Mouse (Mus musculus) thymus, postnatal 0 days (tissue): ENCODE results near the gene B630019K06Rik. TPM values are rescaled to one million over a fixed set of nuclear protein-coding genes. Genes with fewer than 3 reads are reported as not detected.
"Not testable (repeated sequence)": the region's sequence is repeated elsewhere in the genome, so short reads cannot be mapped to it uniquely, and the experiment has no call there.

ENCODE experiments used
- DNase-seq: peaks from one replicate; pipeline ENCODE4 v3.0.0-alpha.2; 2015; ENCODE audit warnings: low spot score
- polyA plus RNA-seq: library from polyadenylated mRNA; unstranded; fragments of >200 nt; fragmentation: Nextera tagmentation; extraction: Ambion mirVana; gene quantifications from 2 replicates; pipeline ENCODE4 v1.2.1, GENCODE M21; 2015

B630019K06Rik gene
- 0.67 and 0.78 TPM in 2 replicates for polyA plus RNA-seq

GRCm38 (mm10) chrX:8892343-8893155 lies at the start of gene B630019K06Rik:
B630019K06Rik (plus strand) TSS chrX:8892382.
- DNase-seq: peak; percentile 10

GRCm38 (mm10) chrX:8843694-8844093 lies 48.5 kb upstream of the B630019K06Rik start, which contains the start of gene Gm6592:
Gm6592 (plus strand) TSS chrX:8843994.
- no peak for DNase-seq

- no peak for DNase-seq
Measured at GRCm38 (mm10) chrX:8852486-8852885, 39.7 kb upstream of the B630019K06Rik start.

- peak; percentile 19 for DNase-seq
Measured at GRCm38 (mm10) chrX:8864331-8864730, 27.9 kb upstream of the B630019K06Rik start.

GRCm38 (mm10) chrX:8873953-8874352 lies 18.2 kb upstream of the B630019K06Rik start, which contains the start of gene Gm5751:
Gm5751 (plus strand) TSS chrX:8874253.
- not testable (repeated sequence) for DNase-seq

- DNase-seq: no peak
Measured at GRCm38 (mm10) chrX:8884336-8884735, 7.8 kb upstream of the B630019K06Rik start.

GRCm38 (mm10) chrX:8891975-8892342 lies 223 bp upstream of the B630019K06Rik start:
- no peak for DNase-seq

- DNase-seq: no peak
Measured at GRCm38 (mm10) chrX:8893182-8893651, 1.0 kb downstream of the B630019K06Rik start.

- DNase-seq: no peak
Measured at GRCm38 (mm10) chrX:8900823-8901222, 8.6 kb downstream of the B630019K06Rik start.

GRCm38 (mm10) chrX:8901906-8902472 lies 9.8 kb downstream of the B630019K06Rik start:
- DNase-seq: no peak

GRCm38 (mm10) chrX:8921080-8921479 lies 28.9 kb downstream of the B630019K06Rik start:
- no peak for DNase-seq

GRCm38 (mm10) chrX:8921813-8922607 lies 29.8 kb downstream of the B630019K06Rik start:
- no peak for DNase-seq

GRCm38 (mm10) chrX:8927308-8927707 lies 35.1 kb downstream of the B630019K06Rik start:
- DNase-seq: no peak

- no peak for DNase-seq
Measured at GRCm38 (mm10) chrX:8944041-8944440, 51.9 kb downstream of the B630019K06Rik start.

Other genes starting within 250 kb of the B630019K06Rik start
- gene Ssxb8, start 201.5 kb upstream of the B630019K06Rik start, polyA plus RNA-seq: not detected in 2 replicates
- gene Ssx9, start 143.9 kb upstream of the B630019K06Rik start, polyA plus RNA-seq: not detected in 2 replicates
- not detected in 2 replicates for gene Ssxb5, start 88.7 kb upstream of the B630019K06Rik start, polyA plus RNA-seq
- not detected in 2 replicates for gene Gm6592, start 48.4 kb upstream of the B630019K06Rik start, polyA plus RNA-seq
- not detected in 2 replicates for gene Gm5751, start 18.1 kb upstream of the B630019K06Rik start, polyA plus RNA-seq
- gene Fthl17b, start 70.6 kb downstream of the B630019K06Rik start, polyA plus RNA-seq: not detected in 2 replicates
- gene Fthl17c, start 84.2 kb downstream of the B630019K06Rik start, polyA plus RNA-seq: not detected in 2 replicates
- not detected in 2 replicates for gene Fthl17d, start 94.4 kb downstream of the B630019K06Rik start, polyA plus RNA-seq
- gene Fthl17e, start 141.1 kb downstream of the B630019K06Rik start, polyA plus RNA-seq: not detected in 2 replicates
- gene Fthl17f, start 170.6 kb downstream of the B630019K06Rik start, polyA plus RNA-seq: not detected in 2 replicates
- not detected in 2 replicates for gene 4930402K13Rik, start 212.2 kb downstream of the B630019K06Rik start, polyA plus RNA-seq